Mouse (Mus musculus) kidney, adult 2 months (tissue): ENCODE data around the gene Mier2. TPM values are rescaled to one million over a fixed set of nuclear protein-coding genes. Genes with fewer than 3 reads are reported as not detected.

Experiments
- DNase-seq: peaks from one replicate; pipeline ENCODE4 v3.0.0; 2021
- H3K27ac ChIP-seq: fragments of 200-500 bp; 2 replicates; pipeline ENCODE4 v1.5.1; 2012; ENCODE audit warnings: low read depth, low read length, control low read depth, inconsistent platforms; ENCODE audit not compliant: insufficient read depth
- H3K27me3 ChIP-seq: fragments of 200-500 bp; replicated peaks from 2 replicates; pipeline ENCODE4 v1.6.1; 2012; ENCODE audit warnings: mild to moderate bottlenecking, moderate library complexity, low read length, inconsistent platforms; ENCODE audit not compliant: control insufficient read depth, insufficient read depth
- H3K36me3 ChIP-seq: fragments of 200-500 bp; 2 replicates; pipeline ENCODE4 v1.6.1; 2012; ENCODE audit warnings: mild to moderate bottlenecking, moderate library complexity, low read length, inconsistent platforms; ENCODE audit not compliant: control insufficient read depth, insufficient read depth
- H3K4me1 ChIP-seq: fragments of 200-500 bp; 2 replicates; pipeline ENCODE4 v1.6.1; 2011; ENCODE audit warnings: low read length; ENCODE audit not compliant: control insufficient read depth, insufficient read depth
- H3K4me3 ChIP-seq: fragments of 200-500 bp; 2 replicates; pipeline ENCODE4 v1.5.1; 2011; ENCODE audit warnings: mild to moderate bottlenecking, low read depth, low read length, control low read depth; ENCODE audit not compliant: insufficient read depth
- CTCF ChIP-seq: fragments of 200-500 bp; conservative IDR thresholded peaks from 2 replicates; pipeline ENCODE4 v1.5.1; 2011; ENCODE audit warnings: low read depth, mild to moderate bottlenecking, control low read depth, low read length, moderate library complexity, mixed read lengths; ENCODE audit not compliant: insufficient read depth, insufficient read length
- POLR2A ChIP-seq: fragments of 200-500 bp; IDR thresholded peaks from one replicate; pipeline ENCODE4 v1.6.1; 2011; ENCODE audit warnings: low read depth, low read length, control low read depth
- WGBS: fragments of 180-500 bp; shearing (Covaris S2); methylation state at CpG from one replicate; pipeline ENCODE4 v1.1.7; 2018; 5-methylcytosine and 5-hydroxymethylcytosine counted together
- polyA plus RNA-seq: library from polyadenylated mRNA; depleted of rRNA; stranded (reverse); fragments of >200 nt; gene quantifications from 2 replicates; pipeline ENCODE4 v1.2.3, GENCODE M21; 2012; rRNA removed

The Mier2 gene
- polyA plus RNA-seq = 35.0 and 45.0 TPM in 2 replicates

GRCm38 (mm10) chr10:79554330-79555237, at the start of gene Mier2:
Gene Mier2 (minus strand): TSS chr10:79555199.
- H3K27ac ChIP-seq = no peak within 1 kb of the TSS
- peak within 1 kb of the TSS; percentile 81 for H3K4me3 ChIP-seq
- H3K4me1 ChIP-seq = peaks cover 7% of the 10 kb centered on the region; the same call in 1 of the 2 replicates
- under 1% methylated on average over 104 of the region's 108 CpGs for WGBS
- TF ChIP-seq CTCF (no peak), POLR2A (no peak)
- no peaks in the 10 kb centered on the region for H3K27me3 ChIP-seq
- no peaks in the 10 kb centered on the region for H3K36me3 ChIP-seq
- DNase-seq = peak; percentile 81

- no peak overlapping the region for H3K4me3 ChIP-seq
- TF ChIP-seq CTCF (no peak), POLR2A (no peak)
- no peak overlapping the region for H3K27ac ChIP-seq
- 75% methylated on average over 4 of the region's 4 CpGs for WGBS
- no peaks in the 10 kb centered on the region for H3K4me1 ChIP-seq
- no peaks in the 10 kb centered on the region for H3K27me3 ChIP-seq
- no peak for DNase-seq
- no peaks in the 10 kb centered on the region for H3K36me3 ChIP-seq
These were observed 42.9 kb upstream of the Mier2 start for GRCm38 (mm10) chr10:79597936-79598230.

DNA sequence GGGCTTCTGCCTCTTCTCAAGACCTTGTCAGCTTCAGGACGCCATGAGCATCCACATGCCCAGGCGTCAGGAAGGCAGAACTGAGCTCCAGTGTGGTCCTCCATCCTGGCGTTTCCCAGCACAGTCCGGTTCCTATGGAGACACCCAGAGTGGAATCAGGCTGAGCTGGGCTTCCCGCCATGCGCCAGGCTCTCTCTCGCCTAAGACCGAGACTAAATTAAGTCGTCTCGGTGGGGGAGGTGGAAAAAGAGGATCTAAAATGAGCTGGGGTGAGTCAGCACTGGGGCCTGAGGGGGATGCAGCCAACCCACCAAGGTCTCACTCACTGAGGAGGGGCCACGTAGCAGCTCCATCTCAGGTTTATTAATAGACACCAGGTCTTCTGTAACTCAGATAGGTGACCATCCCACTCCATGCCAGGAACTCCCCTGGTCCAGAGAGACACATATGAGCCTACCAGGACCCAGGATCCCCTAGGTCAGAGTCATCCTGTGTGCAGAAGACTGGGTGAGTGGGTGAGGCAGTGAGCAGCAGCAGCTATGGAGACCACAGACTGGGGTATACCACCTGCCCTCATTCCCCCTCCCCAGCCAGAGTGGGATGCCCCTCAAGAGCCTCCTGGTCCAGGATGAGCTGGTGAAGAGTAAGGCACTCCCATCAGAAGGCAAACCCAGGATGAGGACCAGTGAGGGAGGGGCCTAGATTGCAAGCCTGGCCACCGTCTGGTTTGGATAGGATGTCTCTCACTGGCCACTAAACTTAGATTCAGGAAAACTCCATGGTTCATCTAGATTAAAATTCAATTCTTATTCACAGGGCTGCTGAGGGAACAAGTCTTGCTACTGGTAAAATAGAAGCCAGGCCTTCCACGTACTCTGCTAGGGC, 42.3 kb upstream of the Mier2 start:
- no peak overlapping the region for H3K27ac ChIP-seq
- no peak for DNase-seq
- H3K36me3 ChIP-seq = no peaks in the 10 kb centered on the region
- no peaks in the 10 kb centered on the region for H3K27me3 ChIP-seq
- no peaks in the 10 kb centered on the region for H3K4me1 ChIP-seq
- TF ChIP-seq CTCF = no peak
- 40% methylated on average over 13 of the region's 13 CpGs for WGBS
- H3K4me3 ChIP-seq = no peak overlapping the region

GRCm38 (mm10) chr10:79595590-79595929, 40.6 kb upstream of the Mier2 start:
- Histone ChIP-seq H3K4me3 (no peak overlapping the region), H3K4me1 (no peaks in the 10 kb centered on the region), H3K27ac (no peak overlapping the region), H3K36me3 (no peaks in the 10 kb centered on the region), H3K27me3 (no peaks in the 10 kb centered on the region)
- whole genome bisulfite sequencing = 60% methylated on average over 8 of the region's 8 CpGs
- DNase-seq = no peak
- TF ChIP-seq POLR2A (no peak), CTCF (no peak)

GRCm38 (mm10) chr10:79594872-79595589, 40.0 kb upstream of the Mier2 start:
- Histone ChIP-seq H3K36me3 (no peaks in the 10 kb centered on the region), H3K27me3 (no peaks in the 10 kb centered on the region), H3K27ac (no peak overlapping the region), H3K4me3 (no peak overlapping the region), H3K4me1 (no peaks in the 10 kb centered on the region)
- WGBS = 13% methylated on average over 17 of the region's 17 CpGs
- DNase-seq = peak; percentile 69
- TF ChIP-seq POLR2A (no peak), CTCF (peak; percentile 97)

DNA sequence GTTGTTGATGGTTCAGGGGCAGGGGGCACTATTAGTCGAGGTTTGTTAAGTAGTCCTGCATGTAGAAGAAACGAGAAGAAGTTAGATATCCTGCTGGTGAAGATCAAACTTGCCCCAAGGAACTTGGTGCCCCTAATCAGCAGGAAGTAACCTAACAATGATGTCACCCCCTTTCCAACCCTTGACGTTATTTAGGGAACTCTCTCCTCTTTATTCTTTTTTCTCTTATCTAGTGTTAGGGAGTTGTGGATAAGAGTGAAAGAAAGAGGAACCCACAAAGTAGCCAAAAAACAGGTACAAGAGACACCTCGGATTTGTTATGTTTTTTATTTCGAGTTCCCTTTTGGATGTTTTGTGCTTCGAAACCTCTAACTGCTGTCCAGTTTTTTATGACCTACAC, 39.1 kb upstream of the Mier2 start:
- Histone ChIP-seq H3K27me3 (no peaks in the 10 kb centered on the region), H3K27ac (no peak overlapping the region), H3K36me3 (no peaks in the 10 kb centered on the region), H3K4me1 (no peaks in the 10 kb centered on the region), H3K4me3 (no peak overlapping the region)
- no peak for TF ChIP-seq POLR2A
- TF ChIP-seq CTCF = no peak
- DNase-seq = no peak
- 38% methylated on average over 6 of the region's 6 CpGs for WGBS

DNA sequence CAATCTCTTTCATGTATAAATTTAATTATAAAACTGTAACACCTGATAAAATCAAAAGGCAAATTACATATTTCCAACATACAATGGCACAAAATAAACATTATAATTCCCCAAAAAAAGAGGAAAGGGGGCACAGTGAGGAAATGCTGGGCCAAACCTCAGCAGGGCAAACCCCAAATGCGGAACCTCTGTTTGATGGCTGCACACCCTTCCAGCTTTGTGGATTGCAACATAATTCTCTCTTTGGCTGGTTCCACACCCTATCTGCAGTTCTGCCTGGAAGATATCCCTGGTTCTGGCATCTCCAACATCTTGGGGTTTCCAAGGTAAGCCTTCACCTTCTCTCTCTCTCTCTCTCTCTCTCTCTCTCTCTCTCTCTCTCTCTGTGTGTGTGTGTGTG, 35.7 kb upstream of the Mier2 start:
- 81% methylated on average over 1 of the region's 1 CpGs for WGBS

More for the DNA sequence above, 35.7 kb upstream of the Mier2 start:
- Histone ChIP-seq H3K27ac (no peak overlapping the region), H3K4me3 (no peak overlapping the region), H3K4me1 (no peaks in the 10 kb centered on the region), H3K27me3 (no peaks in the 10 kb centered on the region), H3K36me3 (no peaks in the 10 kb centered on the region)
- DNase-seq = no peak
- TF ChIP-seq CTCF (no peak), POLR2A (no peak)
